Mouse (Mus musculus): ENCODE results near the gene Gm28043. TPM values are rescaled to one million over a fixed set of nuclear protein-coding genes. Genes with fewer than 3 reads are reported as not detected.

Gene Gm28043
- total and polyA plus RNA-seq, 3 experiments: 0.39 to 1.1 (median 1.0) TPM

DNA sequence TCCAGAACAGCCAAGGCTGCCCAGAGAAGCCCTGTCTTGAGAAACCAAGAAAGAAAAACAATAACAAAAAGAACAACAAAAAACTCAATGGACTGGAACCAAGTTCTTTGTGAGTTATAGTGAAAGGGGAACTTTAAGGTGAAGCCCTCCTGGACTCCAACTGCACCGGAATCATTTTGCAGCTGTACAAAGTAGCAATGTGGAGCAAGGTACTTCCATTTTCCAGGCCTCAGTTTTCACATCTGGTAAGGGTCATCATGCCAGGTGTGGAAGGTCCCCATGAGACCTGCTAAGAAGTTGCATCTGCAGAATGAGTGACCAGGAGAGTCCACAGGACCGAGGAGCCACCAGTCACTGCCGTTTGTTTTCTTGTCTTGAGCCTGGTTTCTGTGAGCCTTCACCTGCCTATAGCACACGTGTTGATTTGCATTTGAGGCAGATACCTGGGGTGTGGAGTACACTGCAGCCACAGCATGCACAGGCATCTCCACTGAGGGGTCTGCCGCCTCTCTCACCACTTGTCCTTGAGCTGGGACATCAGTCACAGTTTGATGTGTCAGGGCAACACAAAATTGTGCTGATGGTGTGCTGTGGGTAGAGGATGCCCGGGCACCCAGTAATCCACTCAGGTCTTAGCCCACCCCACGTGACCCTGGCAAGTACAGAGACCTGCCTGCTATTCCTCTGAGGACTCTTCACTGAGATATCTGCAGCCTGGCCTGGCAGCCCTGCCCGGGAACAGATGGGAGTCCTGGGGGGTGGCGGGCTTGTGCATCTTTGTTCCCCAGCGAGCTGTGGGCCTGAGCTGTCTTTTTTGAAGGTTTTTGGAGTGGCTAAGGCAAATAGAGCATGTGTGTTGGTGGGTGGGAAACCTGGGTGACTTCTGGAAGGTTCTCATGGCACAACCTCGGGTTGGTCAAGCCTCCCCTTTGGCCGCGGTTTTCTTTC, 105.2 kb downstream of the Gm28043 start:
- WGBS: 79% methylated on average over 13 of the region's 13 CpGs
- no peak for TF ChIP-seq EP300 (IDR thresholded peaks at IDR 0.05; ENCODE audit: insufficient read depth, low read depth, low read length)
- no peak for TF ChIP-seq CTCF (IDR thresholded peaks at IDR 0.05)
- no peak for TF ChIP-seq POLR2A (IDR thresholded peaks at IDR 0.05; ENCODE audit: insufficient read depth, low read depth, low read length)
- H3K36me3 ChIP-seq (ENCODE audit: control insufficient read depth, insufficient read depth, low read length): no peaks in the 10 kb centered on the region

DNA sequence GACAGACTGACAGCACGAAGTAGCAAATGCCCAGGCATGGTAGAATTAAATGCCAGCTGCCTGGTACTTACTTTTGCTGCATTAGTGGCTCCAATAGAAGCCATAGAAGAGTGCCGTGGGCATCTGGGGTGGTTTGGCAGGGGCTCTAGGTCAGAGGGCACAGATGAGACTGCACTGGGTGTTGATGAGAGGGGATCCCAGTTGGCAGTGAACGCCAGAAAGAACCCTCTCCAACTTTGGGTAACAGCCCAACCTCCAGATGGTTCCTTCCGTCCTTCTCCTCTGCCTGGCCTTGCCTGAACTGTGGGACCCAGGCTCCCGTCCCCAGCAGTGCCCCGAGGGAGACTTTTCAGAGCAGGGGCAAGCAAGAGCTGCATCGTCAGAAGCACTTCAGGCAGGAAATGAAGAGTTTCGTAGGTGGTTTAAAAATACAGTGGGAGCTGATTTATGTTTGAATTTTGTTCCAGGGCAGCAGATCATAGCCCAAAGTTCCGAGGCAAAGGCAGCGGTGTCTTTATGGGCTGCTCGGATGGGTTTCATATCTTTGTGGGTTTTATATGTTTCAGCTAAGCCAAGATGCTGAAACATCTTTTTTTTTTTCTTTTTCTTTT, 106.2 kb downstream of the Gm28043 start:
- H3K27ac ChIP-seq: no peak overlapping the region
- TF ChIP-seq CTCF (IDR thresholded peaks at IDR 0.05) (no peak), EP300 (IDR thresholded peaks at IDR 0.05; ENCODE audit: insufficient read depth, low read depth, low read length) (no peak), POLR2A (IDR thresholded peaks at IDR 0.05; ENCODE audit: insufficient read depth, low read depth, low read length) (no peak)
- H3K4me3 ChIP-seq: no peak overlapping the region
- peaks cover 1% of the 10 kb centered on the region for H3K4me1 ChIP-seq (ENCODE audit: control insufficient read depth, insufficient read depth, low read length)
- no peak overlapping the region for H3K9ac ChIP-seq (ENCODE audit: low read depth, low read length)
- no peak for DNase-seq
- H3K36me3 ChIP-seq (ENCODE audit: control insufficient read depth, insufficient read depth, low read length): no peaks in the 10 kb centered on the region
- H3K27me3 ChIP-seq (ENCODE audit: control insufficient read depth, insufficient read depth, low read length): no peaks in the 10 kb centered on the region
- 70% methylated on average over 11 of the region's 11 CpGs for WGBS
- intact Hi-C loops (cut with DNase I): no loop called here
- no peaks in the 10 kb centered on the region for H3K79me2 ChIP-seq (replicated peaks; ENCODE audit: control insufficient read depth, insufficient read depth, low read length)

More for the DNA sequence above, 105.2 kb downstream of the Gm28043 start:
- Histone ChIP-seq H3K27ac (no peak overlapping the region), H3K9ac (ENCODE audit: low read depth, low read length) (no peak overlapping the region), H3K4me3 (no peak overlapping the region), H3K27me3 (ENCODE audit: control insufficient read depth, insufficient read depth, low read length) (no peaks in the 10 kb centered on the region), H3K4me1 (ENCODE audit: control insufficient read depth, insufficient read depth, low read length) (peaks cover 1% of the 10 kb centered on the region), H3K79me2 (replicated peaks; ENCODE audit: control insufficient read depth, insufficient read depth, low read length) (no peaks in the 10 kb centered on the region)
- DNase-seq: no peak
- intact Hi-C loops (cut with DNase I): no loop called here

GRCm38 (mm10) chr17:29724610-29725009, 109.9 kb downstream of the Gm28043 start:
- TF ChIP-seq EP300 (IDR thresholded peaks at IDR 0.05; ENCODE audit: insufficient read depth, low read depth, low read length): no peak
- TF ChIP-seq POLR2A (IDR thresholded peaks at IDR 0.05; ENCODE audit: insufficient read depth, low read depth, low read length): no peak
- TF ChIP-seq CTCF (IDR thresholded peaks at IDR 0.05): no peak
- 72% methylated on average over 6 of the region's 6 CpGs for WGBS
- Histone ChIP-seq H3K27ac (no peak overlapping the region), H3K27me3 (ENCODE audit: control insufficient read depth, insufficient read depth, low read length) (no peaks in the 10 kb centered on the region), H3K36me3 (ENCODE audit: control insufficient read depth, insufficient read depth, low read length) (no peaks in the 10 kb centered on the region), H3K9ac (ENCODE audit: low read depth, low read length) (no peak overlapping the region), H3K4me3 (no peak overlapping the region), H3K79me2 (replicated peaks; ENCODE audit: control insufficient read depth, insufficient read depth, low read length) (no peaks in the 10 kb centered on the region), H3K4me1 (ENCODE audit: control insufficient read depth, insufficient read depth, low read length) (no peaks in the 10 kb centered on the region)
- no peak for DNase-seq
- intact Hi-C loops (cut with DNase I): no loop called here

DNA sequence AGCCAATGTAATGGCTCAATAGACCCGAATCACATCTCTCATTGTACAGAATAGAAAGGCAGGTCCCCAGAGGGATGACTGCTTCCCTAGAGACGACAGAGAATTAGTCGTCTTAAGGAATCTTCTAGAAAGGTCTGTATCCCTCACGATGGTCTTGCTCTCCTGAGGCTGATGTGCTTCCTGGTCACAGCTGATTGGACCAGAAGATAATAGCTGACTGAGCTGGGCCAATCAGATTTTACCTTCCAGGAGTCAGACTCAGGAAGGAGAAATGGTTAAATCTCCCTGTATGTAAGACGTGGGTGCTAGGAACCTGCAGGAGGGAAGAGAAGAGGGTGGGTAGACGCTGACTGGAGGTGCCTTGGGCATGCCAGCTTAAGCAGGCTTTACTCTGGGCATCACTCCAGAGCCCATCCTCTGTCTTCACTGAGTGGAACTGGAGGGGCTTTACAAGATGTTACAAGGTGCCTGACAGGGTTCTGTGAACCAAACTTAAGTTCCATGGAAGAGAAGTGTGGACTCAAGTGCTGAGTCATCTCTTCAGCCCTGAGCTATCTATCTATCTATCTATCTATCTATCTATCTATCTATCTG, 110.4 kb downstream of the Gm28043 start:
- Histone ChIP-seq H3K9ac (ENCODE audit: low read depth, low read length) (no peak overlapping the region), H3K36me3 (ENCODE audit: control insufficient read depth, insufficient read depth, low read length) (no peaks in the 10 kb centered on the region), H3K27me3 (ENCODE audit: control insufficient read depth, insufficient read depth, low read length) (no peaks in the 10 kb centered on the region), H3K79me2 (replicated peaks; ENCODE audit: control insufficient read depth, insufficient read depth, low read length) (no peaks in the 10 kb centered on the region), H3K4me3 (no peak overlapping the region), H3K4me1 (ENCODE audit: control insufficient read depth, insufficient read depth, low read length) (no peaks in the 10 kb centered on the region), H3K27ac (no peak overlapping the region)
- TF ChIP-seq CTCF (IDR thresholded peaks at IDR 0.05) (no peak), POLR2A (IDR thresholded peaks at IDR 0.05; ENCODE audit: insufficient read depth, low read depth, low read length) (no peak), EP300 (IDR thresholded peaks at IDR 0.05; ENCODE audit: insufficient read depth, low read depth, low read length) (no peak)
- 58% methylated on average over 6 of the region's 6 CpGs for WGBS
- DNase-seq: no peak
- intact Hi-C loops (cut with DNase I): no loop called here

GRCm38 (mm10) chr17:29728082-29728481, 113.4 kb downstream of the Gm28043 start:
- Histone ChIP-seq H3K27me3 (ENCODE audit: control insufficient read depth, insufficient read depth, low read length) (no peaks in the 10 kb centered on the region), H3K4me1 (ENCODE audit: control insufficient read depth, insufficient read depth, low read length) (no peaks in the 10 kb centered on the region), H3K27ac (no peak overlapping the region), H3K36me3 (ENCODE audit: control insufficient read depth, insufficient read depth, low read length) (no peaks in the 10 kb centered on the region), H3K79me2 (replicated peaks; ENCODE audit: control insufficient read depth, insufficient read depth, low read length) (no peaks in the 10 kb centered on the region), H3K9ac (ENCODE audit: low read depth, low read length) (no peak overlapping the region), H3K4me3 (no peak overlapping the region)
- intact Hi-C loops (cut with DNase I): no loop called here
- WGBS: 49% methylated on average over 8 of the region's 8 CpGs
- TF ChIP-seq EP300 (IDR thresholded peaks at IDR 0.05; ENCODE audit: insufficient read depth, low read depth, low read length) (no peak), POLR2A (IDR thresholded peaks at IDR 0.05; ENCODE audit: insufficient read depth, low read depth, low read length) (no peak), CTCF (IDR thresholded peaks at IDR 0.05) (no peak)
- no peak for DNase-seq
